Mouse (Mus musculus) liver, embryonic 14 days (tissue): ENCODE measurements around the gene Tent5b. TPM values are rescaled to one million over a fixed set of nuclear protein-coding genes. Genes with fewer than 3 reads are reported as not detected.

Source experiments
- polyA plus RNA-seq: library from polyadenylated mRNA; depleted of rRNA; stranded (reverse); fragments of >200 nt; gene quantifications from 2 replicates; pipeline ENCODE4 v1.2.3, GENCODE M21; 2012; rRNA removed

The Tent5b gene
- polyA plus RNA-seq, result 0.01 and 0.06 TPM in 2 replicates

GRCm38 (mm10) chr4:133479458-133480184, at the start of gene Tent5b:
TSS of gene Tent5b (plus strand) at chr4:133480132.

GRCm38 (mm10) chr4:133498160-133498724, 18.3 kb downstream of the Tent5b start, which contains the start of gene Trnp1:
TSS of gene Trnp1 (minus strand) at chr4:133498550.

DNA sequence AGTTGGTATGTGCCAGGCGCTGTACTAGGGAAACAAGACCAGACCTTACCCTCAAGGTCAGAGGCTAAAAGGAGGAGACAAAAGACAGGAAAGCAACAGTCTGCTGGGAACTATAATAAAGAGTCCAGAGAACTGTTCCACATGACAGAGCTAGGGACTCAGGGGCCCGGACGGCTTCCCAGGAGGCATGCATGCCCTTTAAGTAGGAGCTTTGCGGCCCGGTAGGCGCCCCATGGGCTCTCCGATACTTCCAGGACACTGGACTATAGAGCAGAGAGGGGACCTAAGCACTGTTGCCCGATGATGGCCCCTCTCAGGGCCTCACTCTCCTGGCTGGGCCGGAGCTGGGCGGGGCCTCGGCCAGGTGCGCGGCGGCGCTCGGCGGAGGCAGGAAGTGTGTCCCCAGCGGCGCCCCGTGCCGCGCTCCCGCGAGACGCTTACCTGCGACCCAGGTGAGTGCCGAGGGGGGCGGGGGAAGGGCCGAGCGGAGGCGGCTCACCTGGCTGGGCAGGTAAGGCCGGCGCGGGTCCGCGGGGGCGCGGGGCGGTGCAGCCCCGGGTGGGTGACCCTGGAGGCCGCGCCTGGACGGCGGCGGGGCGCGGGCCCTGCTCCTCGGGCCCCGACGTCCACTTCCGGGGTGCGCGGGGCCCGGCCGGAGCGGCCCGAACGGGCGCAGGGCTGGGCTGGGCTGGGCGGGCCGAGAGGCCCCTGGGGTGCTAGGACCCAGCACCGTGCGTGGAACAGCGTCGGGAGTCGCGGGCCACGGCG, 38.9 kb downstream of the Tent5b start, which contains the start of gene Kdf1:
Gene Kdf1 (plus strand): TSS at position 363 of the 768 bp plus-strand sequence.

Other genes with a start within 250 kb of the Tent5b start
- 1.9 and 2.1 TPM in 2 replicates for gene Map3k6, start 239.3 kb upstream of the Tent5b start, polyA plus RNA-seq
- 0.35 and 0.40 TPM in 2 replicates for gene Sytl1, start 217.0 kb upstream of the Tent5b start, polyA plus RNA-seq
- 28.7 and 32.3 TPM in 2 replicates for gene Tmem222, start 202.3 kb upstream of the Tent5b start, polyA plus RNA-seq
- 5.4 and 6.4 TPM in 2 replicates for gene Wdtc1, start 126.7 kb upstream of the Tent5b start, polyA plus RNA-seq
- 5.6 and 6.9 TPM in 2 replicates for gene Slc9a1, start 110.4 kb upstream of the Tent5b start, polyA plus RNA-seq
- 0.05 and 0.15 TPM in 2 replicates for gene Trnp1, start 18.4 kb downstream of the Tent5b start, polyA plus RNA-seq
- gene Kdf1, start 38.8 kb downstream of the Tent5b start, polyA plus RNA-seq, result 0.25 and 0.28 TPM in 2 replicates
- gene Nudc, start 65.9 kb downstream of the Tent5b start, polyA plus RNA-seq, result 139 and 147 TPM in 2 replicates
- gene Nr0b2, start 73.2 kb downstream of the Tent5b start, polyA plus RNA-seq, result 0.32 and 0.50 TPM in 2 replicates
- gene Gpatch3, start 94.6 kb downstream of the Tent5b start, polyA plus RNA-seq, result 3.1 and 3.7 TPM in 2 replicates
- 12.7 and 14.3 TPM in 2 replicates for gene Gpn2, start 104.2 kb downstream of the Tent5b start, polyA plus RNA-seq
- gene Sfn, start 122.0 kb downstream of the Tent5b start, polyA plus RNA-seq, result 0.36 and 0.89 TPM in 2 replicates
- 3.5 TPM in 2 replicates for gene Zdhhc18, start 170.0 kb downstream of the Tent5b start, polyA plus RNA-seq
- 3.1 and 3.8 TPM in 2 replicates for gene Pigv, start 192.5 kb downstream of the Tent5b start, polyA plus RNA-seq